Mouse (Mus musculus) liver, embryonic 13.5 days (tissue): ENCODE measurements around the gene Slc5a6. TPM values are rescaled to one million over a fixed set of nuclear protein-coding genes. Genes with fewer than 3 reads are reported as not detected.

Experiments
- ATAC-seq: fragments of 200-750 bp; cut with Nextera tagmentation; 2 replicates; pipeline ENCODE4 v1.8.0; 2017; ENCODE audit warnings: low read depth, mild to moderate bottlenecking, moderate number of reproducible peaks, moderate library complexity
- DNase-seq: peaks from one replicate; pipeline ENCODE4 v3.0.0; 2022
- H3K27ac ChIP-seq: fragments of 300-500 bp; sonication (generic); 2 replicates; pipeline ENCODE4 v1.5.1; 2015; ENCODE audit warnings: moderate library complexity, mild to moderate bottlenecking, inconsistent platforms
- H3K27me3 ChIP-seq: fragments of 300-500 bp; sonication (generic); 2 replicates; pipeline ENCODE4 v1.6.1; 2015; ENCODE audit warnings: mild to moderate bottlenecking, inconsistent platforms
- H3K36me3 ChIP-seq: fragments of 300-500 bp; sonication (generic); 2 replicates; pipeline ENCODE4 v1.6.1; 2015; ENCODE audit warnings: mild to moderate bottlenecking, inconsistent platforms
- H3K4me1 ChIP-seq: fragments of 300-500 bp; sonication (generic); replicated peaks from 2 replicates; pipeline ENCODE4 v1.6.1; 2015; ENCODE audit warnings: inconsistent platforms
- H3K4me2 ChIP-seq: fragments of 300-500 bp; sonication (generic); 2 replicates; pipeline ENCODE4 v1.6.1; 2015; ENCODE audit warnings: inconsistent platforms, mild to moderate bottlenecking, moderate library complexity
- H3K4me3 ChIP-seq: fragments of 300-500 bp; sonication (generic); replicated peaks from 2 replicates; pipeline ENCODE4 v1.5.1; 2015; ENCODE audit warnings: mild to moderate bottlenecking, inconsistent platforms
- H3K9ac ChIP-seq: fragments of 300-500 bp; sonication (generic); 2 replicates; pipeline ENCODE4 v1.6.1; 2015; ENCODE audit warnings: mild to moderate bottlenecking, inconsistent platforms
- H3K9me3 ChIP-seq: fragments of 300-500 bp; sonication (generic); replicated peaks from 2 replicates; pipeline ENCODE4 v1.6.1; 2016; ENCODE audit warnings: inconsistent platforms
- WGBS: fragments of 180-500 bp; shearing (Covaris S2); methylation state at CpG from one replicate; pipeline ENCODE4 v1.1.7; 2015; ENCODE audit not compliant: insufficient replicate concordance; 5-methylcytosine and 5-hydroxymethylcytosine counted together
- polyA plus RNA-seq: library from polyadenylated mRNA; unstranded; fragments of >200 nt; fragmentation: Nextera tagmentation; extraction: Ambion mirVana; gene quantifications from 2 replicates; pipeline ENCODE4 v1.2.1, GENCODE M21; 2015

Slc5a6 gene
- 4.0 and 4.7 TPM in 2 replicates for polyA plus RNA-seq

- peaks cover 4% of the 10 kb centered on the region; the same call in 1 of the 2 replicates for H3K36me3 ChIP-seq
- H3K4me3 ChIP-seq, result peak within 1 kb of the TSS; percentile 83
- peak within 1 kb of the TSS; percentile 88 for H3K27ac ChIP-seq
- H3K4me2 ChIP-seq, result peak within 1 kb of the TSS; percentile 91
- ATAC-seq (peak; percentile 18), DNase-seq (peak; percentile 54)
- WGBS, result 2% methylated on average over 23 of the region's 23 CpGs
- peaks cover 30% of the 10 kb centered on the region for H3K4me1 ChIP-seq
- peak within 1 kb of the TSS; percentile 88 for H3K9ac ChIP-seq
- H3K27me3 ChIP-seq, result no peaks in the 10 kb centered on the region
- no peaks in the 10 kb centered on the region for H3K9me3 ChIP-seq
Measured at GRCm38 (mm10) chr5:31048763-31049641, at the start of gene Slc5a6. Gene Slc5a6 (minus strand): TSS chr5:31048924.

GRCm38 (mm10) chr5:31095711-31096480 is 47.2 kb upstream of the Slc5a6 start:
- no peak for DNase-seq
- WGBS, result 27% methylated on average over 11 of the region's 11 CpGs
- ATAC-seq, result no peak

GRCm38 (mm10) chr5:31094799-31095691 is 46.3 kb upstream of the Slc5a6 start:
- H3K4me2 ChIP-seq, result peak overlapping the region; percentile 63
- 2% methylated on average over 59 of the region's 59 CpGs for whole genome bisulfite sequencing
- ATAC-seq (no peak), DNase-seq (no peak)
- H3K9ac ChIP-seq, result no peak overlapping the region
- no peaks in the 10 kb centered on the region for H3K36me3 ChIP-seq
- H3K4me1 ChIP-seq, result peaks cover 27% of the 10 kb centered on the region
- peak overlapping the region; percentile 48 for H3K4me3 ChIP-seq
- no peaks in the 10 kb centered on the region for H3K9me3 ChIP-seq
- H3K27me3 ChIP-seq, result peaks cover 98% of the 10 kb centered on the region
- no peak overlapping the region for H3K27ac ChIP-seq

More at GRCm38 (mm10) chr5:31095711-31096480, 47.2 kb upstream of the Slc5a6 start:
- no peak overlapping the region for H3K27ac ChIP-seq
- H3K4me3 ChIP-seq, result peak overlapping the region; percentile 48
- no peak overlapping the region for H3K9ac ChIP-seq
- peaks cover 27% of the 10 kb centered on the region for H3K4me1 ChIP-seq
- no peaks in the 10 kb centered on the region for H3K36me3 ChIP-seq
- H3K9me3 ChIP-seq, result no peaks in the 10 kb centered on the region
- peak overlapping the region; percentile 63 for H3K4me2 ChIP-seq
- peaks cover 93% of the 10 kb centered on the region for H3K27me3 ChIP-seq

- no peak overlapping the region for H3K27ac ChIP-seq
- peaks cover 27% of the 10 kb centered on the region for H3K4me1 ChIP-seq
- 3% methylated on average over 29 of the region's 29 CpGs for WGBS
- H3K27me3 ChIP-seq, result peaks cover 99% of the 10 kb centered on the region
- DNase-seq, result no peak
- no peaks in the 10 kb centered on the region for H3K36me3 ChIP-seq
- peak overlapping the region; percentile 63 for H3K4me2 ChIP-seq
- no peak overlapping the region for H3K9ac ChIP-seq
- no peak for ATAC-seq
- no peaks in the 10 kb centered on the region for H3K9me3 ChIP-seq
- H3K4me3 ChIP-seq, result peak overlapping the region; percentile 48
Measured at GRCm38 (mm10) chr5:31094100-31094798, 45.5 kb upstream of the Slc5a6 start.

- no peak for DNase-seq
- peak overlapping the region; percentile 9; the same call in 1 of the 2 replicates for H3K9ac ChIP-seq
- 2% methylated on average over 53 of the region's 54 CpGs for WGBS
Measured at GRCm38 (mm10) chr5:31093151-31094041, 44.7 kb upstream of the Slc5a6 start.

GRCm38 (mm10) chr5:31092231-31092975 is 43.7 kb upstream of the Slc5a6 start:
- ATAC-seq, result no peak

More at GRCm38 (mm10) chr5:31093151-31094041, 44.7 kb upstream of the Slc5a6 start:
- Histone ChIP-seq H3K4me2 (peak overlapping the region; percentile 63), H3K27ac (no peak overlapping the region), H3K4me3 (peak overlapping the region; percentile 48), H3K9me3 (no peaks in the 10 kb centered on the region), H3K4me1 (peaks cover 27% of the 10 kb centered on the region), H3K36me3 (no peaks in the 10 kb centered on the region), H3K27me3 (peaks cover 100% of the 10 kb centered on the region)
- ATAC-seq, result peak; percentile 67

GRCm38 (mm10) chr5:31087131-31087530 is 38.4 kb upstream of the Slc5a6 start:
- Histone ChIP-seq H3K9ac (no peak overlapping the region), H3K27me3 (peaks cover 68% of the 10 kb centered on the region), H3K36me3 (no peaks in the 10 kb centered on the region), H3K4me1 (peaks cover 12% of the 10 kb centered on the region), H3K9me3 (no peaks in the 10 kb centered on the region), H3K4me2 (no peak overlapping the region), H3K27ac (no peak overlapping the region), H3K4me3 (no peak overlapping the region)
- ATAC-seq, result no peak
- DNase-seq, result no peak
- 60% methylated on average over 2 of the region's 2 CpGs for WGBS

More at GRCm38 (mm10) chr5:31092231-31092975, 43.7 kb upstream of the Slc5a6 start:
- H3K27me3 ChIP-seq, result peaks cover 98% of the 10 kb centered on the region
- peak overlapping the region; percentile 48 for H3K4me3 ChIP-seq
- H3K4me1 ChIP-seq, result peaks cover 27% of the 10 kb centered on the region
- H3K27ac ChIP-seq, result no peak overlapping the region
- H3K9me3 ChIP-seq, result no peaks in the 10 kb centered on the region
- peak overlapping the region; percentile 63 for H3K4me2 ChIP-seq
- DNase-seq, result no peak
- H3K36me3 ChIP-seq, result no peaks in the 10 kb centered on the region
- peak overlapping the region; percentile 9; the same call in 1 of the 2 replicates for H3K9ac ChIP-seq
- WGBS, result 3% methylated on average over 51 of the region's 53 CpGs

- H3K27me3 ChIP-seq, result peaks cover 63% of the 10 kb centered on the region
- H3K9me3 ChIP-seq, result no peaks in the 10 kb centered on the region
- 28% methylated on average over 7 of the region's 7 CpGs for WGBS
- peaks cover 12% of the 10 kb centered on the region for H3K4me1 ChIP-seq
- DNase-seq (no peak), ATAC-seq (no peak)
- H3K27ac ChIP-seq, result no peak overlapping the region
- H3K4me3 ChIP-seq, result no peak overlapping the region
- H3K9ac ChIP-seq, result no peak overlapping the region
- H3K4me2 ChIP-seq, result no peak overlapping the region
- no peaks in the 10 kb centered on the region for H3K36me3 ChIP-seq
Measured at GRCm38 (mm10) chr5:31086606-31087005, 37.9 kb upstream of the Slc5a6 start.

- H3K9ac ChIP-seq, result no peak overlapping the region
- no peak overlapping the region for H3K4me3 ChIP-seq
- peaks cover 36% of the 10 kb centered on the region for H3K27me3 ChIP-seq
- peaks cover 12% of the 10 kb centered on the region for H3K4me1 ChIP-seq
- H3K9me3 ChIP-seq, result no peaks in the 10 kb centered on the region
- H3K4me2 ChIP-seq, result no peak overlapping the region
- no peak overlapping the region for H3K27ac ChIP-seq
- peaks cover 3% of the 10 kb centered on the region for H3K36me3 ChIP-seq
- 27% methylated on average over 8 of the region's 8 CpGs for WGBS
- DNase-seq (no peak), ATAC-seq (no peak)
Measured at GRCm38 (mm10) chr5:31083949-31084348, 35.2 kb upstream of the Slc5a6 start.
